Mouse (Mus musculus): ENCODE data around the gene Tcl1b5. TPM values are rescaled to one million over a fixed set of nuclear protein-coding genes. Genes with fewer than 3 reads are reported as not detected.
A peak's percentile ranks its signal among the peaks of the same experiment; 100 is the strongest.
"Not testable (repeated sequence)": the region's sequence is repeated elsewhere in the genome, so short reads cannot be mapped to it uniquely, and the experiment has no call there.

Gene Tcl1b5
- polyA plus RNA-seq, 1 experiment from 2014 or later = not detected

- Histone ChIP-seq H3K9ac (replicated peaks) (no peak overlapping the region), H3K36me3 (no peaks in the 10 kb centered on the region), H3K4me1 (replicated peaks) (no peaks in the 10 kb centered on the region), H3K9me3 (no peaks in the 10 kb centered on the region), H3K4me3 (replicated peaks) (no peak overlapping the region), H3K27me3 (no peaks in the 10 kb centered on the region), H3K27ac (no peak overlapping the region), H3K4me2 (replicated peaks) (no peak overlapping the region)
- WGBS = 83% methylated on average over 3 of the region's 3 CpGs
- no peak for ATAC-seq
Measured at GRCm38 (mm10) chr12:105166734-105167133, 9.4 kb upstream of the Tcl1b5 start.

GRCm38 (mm10) chr12:105173366-105173765 is 2.8 kb upstream of the Tcl1b5 start:
- 90% methylated on average over 2 of the region's 2 CpGs for WGBS
- ATAC-seq = no peak
- no peak overlapping the region for H3K4me2 ChIP-seq (replicated peaks)
- no peak overlapping the region for H3K4me3 ChIP-seq (replicated peaks)
- no peaks in the 10 kb centered on the region for H3K9me3 ChIP-seq
- no peaks in the 10 kb centered on the region for H3K36me3 ChIP-seq
- H3K27ac ChIP-seq = no peak overlapping the region
- no peaks in the 10 kb centered on the region for H3K4me1 ChIP-seq (replicated peaks)
- H3K9ac ChIP-seq (replicated peaks) = no peak overlapping the region
- no peaks in the 10 kb centered on the region for H3K27me3 ChIP-seq

GRCm38 (mm10) chr12:105174318-105174717 is 1.8 kb upstream of the Tcl1b5 start:
- not testable (repeated sequence) for H3K36me3 ChIP-seq; H3K27me3 ChIP-seq; ATAC-seq; H3K4me3 ChIP-seq (replicated peaks); H3K4me2 ChIP-seq (replicated peaks); H3K27ac ChIP-seq; H3K4me1 ChIP-seq (replicated peaks); H3K9ac ChIP-seq (replicated peaks); H3K9me3 ChIP-seq
- WGBS = 54% methylated on average over 2 of the region's 2 CpGs

GRCm38 (mm10) chr12:105181040-105181644 is 5.0 kb downstream of the Tcl1b5 start:
- not testable (repeated sequence) for ATAC-seq; H3K4me2 ChIP-seq (replicated peaks); H3K36me3 ChIP-seq; H3K27me3 ChIP-seq; H3K4me3 ChIP-seq (replicated peaks); H3K9ac ChIP-seq (replicated peaks); H3K27ac ChIP-seq; H3K9me3 ChIP-seq; H3K4me1 ChIP-seq (replicated peaks)
- 81% methylated on average over 4 of the region's 4 CpGs for WGBS

- H3K4me1 ChIP-seq (replicated peaks); H3K9me3 ChIP-seq; H3K27ac ChIP-seq; H3K4me3 ChIP-seq (replicated peaks); H3K27me3 ChIP-seq; H3K36me3 ChIP-seq; H3K9ac ChIP-seq (replicated peaks); H3K4me2 ChIP-seq (replicated peaks); ATAC-seq: not testable (repeated sequence)
- 59% methylated on average over 2 of the region's 2 CpGs for WGBS
Measured at GRCm38 (mm10) chr12:105188980-105189379, 12.8 kb downstream of the Tcl1b5 start.

GRCm38 (mm10) chr12:105190743-105191142 is 14.6 kb downstream of the Tcl1b5 start, which contains the start of gene Tcl1b3:
Tcl1b3 (plus strand) TSS chr12:105191043.
- not testable (repeated sequence) for H3K9me3 ChIP-seq; H3K27ac ChIP-seq; H3K4me2 ChIP-seq (replicated peaks); H3K27me3 ChIP-seq; ATAC-seq; H3K4me1 ChIP-seq (replicated peaks); H3K9ac ChIP-seq (replicated peaks); H3K36me3 ChIP-seq; H3K4me3 ChIP-seq (replicated peaks)
- WGBS = 92% methylated on average over 6 of the region's 6 CpGs

GRCm38 (mm10) chr12:105199684-105200497 is 23.7 kb downstream of the Tcl1b5 start:
- H3K27ac ChIP-seq = peak overlapping the region; percentile 30; the same call in 1 of the 2 replicates
- H3K36me3 ChIP-seq; H3K4me1 ChIP-seq (replicated peaks); H3K9me3 ChIP-seq; H3K4me3 ChIP-seq (replicated peaks); H3K9ac ChIP-seq (replicated peaks); H3K4me2 ChIP-seq (replicated peaks); H3K27me3 ChIP-seq: not testable (repeated sequence)
- ATAC-seq = peak; percentile 66
- WGBS = 12% methylated on average over 7 of the region's 7 CpGs

GRCm38 (mm10) chr12:105201657-105202056 is 25.5 kb downstream of the Tcl1b5 start, which contains the start of gene Tcl1b4:
Tcl1b4 (plus strand) TSS chr12:105201957.
- H3K4me2 ChIP-seq (replicated peaks); H3K27me3 ChIP-seq; H3K4me3 ChIP-seq (replicated peaks); H3K27ac ChIP-seq; ATAC-seq; H3K9me3 ChIP-seq; H3K9ac ChIP-seq (replicated peaks); H3K36me3 ChIP-seq; H3K4me1 ChIP-seq (replicated peaks): not testable (repeated sequence)
- 88% methylated on average over 1 of the region's 1 CpGs for WGBS

- Histone ChIP-seq H3K27ac (no peak overlapping the region), H3K4me1 (replicated peaks) (peaks cover 6% of the 10 kb centered on the region; the same call in 1 of the 2 replicates), H3K36me3 (no peaks in the 10 kb centered on the region), H3K9ac (replicated peaks) (no peak overlapping the region), H3K27me3 (no peaks in the 10 kb centered on the region), H3K4me3 (replicated peaks) (no peak overlapping the region), H3K9me3 (no peaks in the 10 kb centered on the region), H3K4me2 (replicated peaks) (no peak overlapping the region)
- no peak for ATAC-seq
- 83% methylated on average over 1 of the region's 1 CpGs for WGBS
Measured at GRCm38 (mm10) chr12:105207071-105207470, 30.9 kb downstream of the Tcl1b5 start.

GRCm38 (mm10) chr12:105208441-105208840 is 32.3 kb downstream of the Tcl1b5 start:
- H3K36me3 ChIP-seq = no peaks in the 10 kb centered on the region
- H3K4me1 ChIP-seq (replicated peaks) = peaks cover 6% of the 10 kb centered on the region; the same call in 1 of the 2 replicates
- no peak overlapping the region for H3K27ac ChIP-seq
- no peak overlapping the region for H3K4me2 ChIP-seq (replicated peaks)
- no peak overlapping the region for H3K9ac ChIP-seq (replicated peaks)
- no peak for ATAC-seq
- no peaks in the 10 kb centered on the region for H3K27me3 ChIP-seq
- WGBS = 89% methylated on average over 1 of the region's 1 CpGs
- no peaks in the 10 kb centered on the region for H3K9me3 ChIP-seq
- no peak overlapping the region for H3K4me3 ChIP-seq (replicated peaks)

GRCm38 (mm10) chr12:105209231-105209630 is 33.1 kb downstream of the Tcl1b5 start:
- no peak overlapping the region for H3K27ac ChIP-seq
- peaks cover 6% of the 10 kb centered on the region; the same call in 1 of the 2 replicates for H3K4me1 ChIP-seq (replicated peaks)
- H3K4me2 ChIP-seq (replicated peaks) = no peak overlapping the region
- H3K9me3 ChIP-seq = no peaks in the 10 kb centered on the region
- H3K9ac ChIP-seq (replicated peaks) = no peak overlapping the region
- H3K36me3 ChIP-seq = no peaks in the 10 kb centered on the region
- no peaks in the 10 kb centered on the region for H3K27me3 ChIP-seq
- WGBS = 93% methylated on average over 7 of the region's 7 CpGs
- H3K4me3 ChIP-seq (replicated peaks) = no peak overlapping the region
- ATAC-seq = no peak

GRCm38 (mm10) chr12:105217101-105217760 is 41.1 kb downstream of the Tcl1b5 start:
- Histone ChIP-seq H3K9ac (replicated peaks) (no peak overlapping the region), H3K36me3 (no peaks in the 10 kb centered on the region), H3K9me3 (no peaks in the 10 kb centered on the region), H3K4me3 (replicated peaks) (no peak overlapping the region), H3K4me2 (replicated peaks) (no peak overlapping the region), H3K27ac (no peak overlapping the region), H3K27me3 (no peaks in the 10 kb centered on the region), H3K4me1 (replicated peaks) (no peaks in the 10 kb centered on the region)
- 92% methylated on average over 7 of the region's 7 CpGs for WGBS
- ATAC-seq = no peak
